Mouse (Mus musculus): ENCODE measurements around the gene Nek9. TPM values are rescaled to one million over a fixed set of nuclear protein-coding genes. Genes with fewer than 3 reads are reported as not detected.

Nek9 gene
- total and polyA plus RNA-seq, 2 experiments from 2014 or later = 8.5 to 23.2 TPM

DNA sequence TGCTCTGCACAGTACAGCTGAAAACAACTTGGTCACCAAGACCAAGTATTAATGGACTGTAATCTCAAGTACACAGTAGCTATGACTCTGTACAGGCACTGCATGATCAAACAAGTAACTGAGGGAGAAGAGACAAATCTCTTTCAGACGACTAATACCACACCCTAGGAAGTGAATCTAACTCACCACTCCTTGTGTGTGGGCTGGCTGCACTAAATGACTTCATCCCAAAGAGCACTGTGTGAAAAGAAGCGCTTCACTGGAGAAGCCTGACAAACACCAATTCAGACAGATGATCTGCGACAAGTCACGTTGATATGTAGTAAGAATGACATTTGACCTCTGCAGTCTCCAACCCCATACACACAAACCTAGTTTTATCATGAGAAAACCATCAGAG, 23.3 kb upstream of the Nek9 start:
- TF ChIP-seq CTCF (IDR thresholded peaks at IDR 0.05; ENCODE audit: low read depth) = no peak
- Histone ChIP-seq H3K4me2 (ENCODE audit: low read depth) (no peak overlapping the region), H3K4me1 (ENCODE audit: insufficient read depth) (no peaks in the 10 kb centered on the region), H3K36me3 (ENCODE audit: insufficient read depth) (no peaks in the 10 kb centered on the region), H3K9ac (no peak overlapping the region), H3K4me3 (ENCODE audit: low read depth, low read length) (no peak overlapping the region), H3K27ac (ENCODE audit: low read depth, low read length) (no peak overlapping the region), H3K9me3 (ENCODE audit: low read length) (no peaks in the 10 kb centered on the region), H3K27me3 (ENCODE audit: insufficient read depth, low read length) (no peaks in the 10 kb centered on the region)
- ATAC-seq = no peak
- no peak for DNase-seq
- WGBS = 87% methylated on average over 4 of the region's 4 CpGs

DNA sequence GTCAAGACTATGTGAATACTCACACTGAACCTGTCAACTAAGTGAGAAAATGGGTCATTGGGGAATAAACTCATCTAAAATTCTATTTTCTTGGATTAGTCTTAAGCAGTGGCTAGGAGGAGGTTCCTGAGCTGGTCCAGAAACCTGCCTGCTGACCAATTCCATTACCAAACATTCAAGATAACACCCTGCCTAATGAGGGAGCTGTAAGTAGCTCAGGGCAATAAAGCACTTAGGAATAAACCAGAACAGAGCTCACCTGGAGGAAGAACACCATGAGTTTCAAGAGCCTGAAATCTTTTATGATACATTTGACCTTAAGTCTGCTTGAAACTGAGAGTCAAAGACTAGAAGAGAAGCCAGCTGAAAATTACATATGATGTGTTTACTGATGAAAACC, 22.4 kb upstream of the Nek9 start:
- Histone ChIP-seq H3K27ac (ENCODE audit: low read depth, low read length) (no peak overlapping the region), H3K4me1 (ENCODE audit: insufficient read depth) (no peaks in the 10 kb centered on the region), H3K9ac (no peak overlapping the region), H3K4me3 (ENCODE audit: low read depth, low read length) (no peak overlapping the region), H3K27me3 (ENCODE audit: insufficient read depth, low read length) (no peaks in the 10 kb centered on the region), H3K36me3 (ENCODE audit: insufficient read depth) (no peaks in the 10 kb centered on the region), H3K4me2 (ENCODE audit: low read depth) (no peak overlapping the region), H3K9me3 (ENCODE audit: low read length) (no peaks in the 10 kb centered on the region)
- no peak for DNase-seq
- no peak for ATAC-seq
- TF ChIP-seq CTCF (IDR thresholded peaks at IDR 0.05; ENCODE audit: low read depth) = no peak

DNA sequence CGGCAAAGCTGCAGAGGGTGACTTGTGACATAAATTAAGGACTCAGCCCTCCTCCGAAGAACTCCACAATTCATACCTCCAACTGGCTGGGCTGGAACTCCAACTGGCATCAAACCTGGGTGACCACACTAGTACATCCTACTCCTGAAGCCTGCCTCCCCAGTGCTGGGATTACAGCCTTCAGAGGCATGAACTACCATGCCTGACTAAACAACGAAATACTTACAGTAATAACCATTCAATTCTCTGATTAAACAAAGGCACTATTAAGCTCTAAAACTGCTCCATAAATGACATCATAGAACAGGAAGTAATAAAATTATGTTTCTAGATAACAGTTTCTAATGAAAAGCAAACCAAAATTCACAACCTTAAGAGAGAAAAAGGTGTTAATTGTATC, 22.0 kb upstream of the Nek9 start:
- Histone ChIP-seq H3K27ac (ENCODE audit: low read depth, low read length) (no peak overlapping the region), H3K4me3 (ENCODE audit: low read depth, low read length) (no peak overlapping the region), H3K9me3 (ENCODE audit: low read length) (no peaks in the 10 kb centered on the region), H3K27me3 (ENCODE audit: insufficient read depth, low read length) (no peaks in the 10 kb centered on the region), H3K4me2 (ENCODE audit: low read depth) (no peak overlapping the region), H3K9ac (no peak overlapping the region), H3K36me3 (ENCODE audit: insufficient read depth) (no peaks in the 10 kb centered on the region), H3K4me1 (ENCODE audit: insufficient read depth) (no peaks in the 10 kb centered on the region)
- DNase-seq (no peak), ATAC-seq (no peak)
- TF ChIP-seq CTCF (IDR thresholded peaks at IDR 0.05; ENCODE audit: low read depth) = no peak
- WGBS = 89% methylated on average over 3 of the region's 3 CpGs

DNA sequence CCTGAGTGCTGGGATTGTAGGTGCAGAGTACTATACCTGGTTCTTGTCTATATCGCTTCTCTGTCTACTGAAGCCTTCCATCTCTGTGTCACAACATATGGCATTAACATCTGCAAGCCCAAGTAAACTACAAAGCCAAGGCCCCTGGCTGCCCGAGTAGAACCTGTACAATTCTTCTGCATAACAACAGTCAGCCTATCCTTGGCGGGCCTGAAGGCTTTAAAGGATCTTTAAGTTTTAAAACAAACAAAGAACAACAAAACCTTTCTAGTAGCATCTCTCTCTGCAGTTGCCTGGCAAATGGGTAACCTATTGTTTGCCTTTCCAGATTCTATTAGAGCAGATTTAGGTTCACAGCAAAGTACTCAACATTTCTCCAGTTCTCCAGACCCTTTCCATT, 14.9 kb upstream of the Nek9 start:
- peaks cover 4% of the 10 kb centered on the region for H3K36me3 ChIP-seq (ENCODE audit: insufficient read depth)
- 85% methylated on average over 3 of the region's 3 CpGs for WGBS
- no peak for TF ChIP-seq CTCF (IDR thresholded peaks at IDR 0.05; ENCODE audit: low read depth)
- no peak for DNase-seq
- no peaks in the 10 kb centered on the region for H3K4me1 ChIP-seq (ENCODE audit: insufficient read depth)
- no peaks in the 10 kb centered on the region for H3K27me3 ChIP-seq (ENCODE audit: insufficient read depth, low read length)
- H3K27ac ChIP-seq (ENCODE audit: low read depth, low read length) = no peak overlapping the region
- no peak overlapping the region for H3K4me2 ChIP-seq (ENCODE audit: low read depth)
- H3K4me3 ChIP-seq (ENCODE audit: low read depth, low read length) = no peak overlapping the region
- ATAC-seq = no peak
- no peak overlapping the region for H3K9ac ChIP-seq
- no peaks in the 10 kb centered on the region for H3K9me3 ChIP-seq (ENCODE audit: low read length)

DNA sequence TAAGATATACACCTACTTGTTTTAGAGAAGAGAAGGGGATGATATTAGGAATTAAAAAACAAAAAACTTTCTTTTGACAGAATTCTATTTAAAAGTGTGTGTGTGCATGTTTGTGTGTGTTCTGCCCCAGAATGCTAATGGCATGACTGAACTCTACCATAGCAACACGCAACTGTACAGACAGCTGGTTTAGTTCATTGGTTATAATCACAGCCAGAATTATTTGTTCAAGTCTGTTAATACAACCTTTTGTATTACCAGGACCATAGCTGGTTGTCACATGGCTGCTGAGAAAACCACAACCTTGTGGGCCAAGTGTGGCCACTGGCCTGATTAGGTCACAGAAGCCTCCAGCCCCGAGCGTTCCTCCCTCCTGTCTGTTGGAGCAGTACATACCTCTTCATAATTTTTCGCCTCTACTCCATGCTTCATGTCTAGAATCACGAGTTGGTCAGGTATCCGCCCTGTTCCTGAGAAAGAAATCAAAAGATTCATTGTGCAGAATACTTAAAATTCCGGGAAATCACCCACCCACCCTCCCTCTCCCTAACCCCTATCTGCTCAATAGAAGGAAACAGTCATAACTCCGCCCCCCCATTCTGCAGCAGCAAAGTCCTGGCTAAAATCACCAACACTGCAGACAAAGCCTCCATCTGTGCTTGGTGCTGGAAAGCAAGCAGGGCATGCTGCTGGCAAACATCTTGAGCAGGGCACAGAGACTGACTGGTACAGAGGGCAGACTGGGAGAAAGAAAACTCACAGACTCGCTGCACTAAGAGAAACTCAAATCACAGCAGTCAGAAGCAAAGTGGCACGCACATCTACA, 11.5 kb upstream of the Nek9 start:
- ATAC-seq = peak; percentile 90
- Histone ChIP-seq H3K36me3 (ENCODE audit: insufficient read depth) (peaks cover 13% of the 10 kb centered on the region), H3K4me3 (ENCODE audit: low read depth, low read length) (no peak overlapping the region), H3K27me3 (ENCODE audit: insufficient read depth, low read length) (no peaks in the 10 kb centered on the region), H3K4me2 (ENCODE audit: low read depth) (no peak overlapping the region), H3K9me3 (ENCODE audit: low read length) (no peaks in the 10 kb centered on the region), H3K27ac (ENCODE audit: low read depth, low read length) (peak overlapping the region; percentile 22), H3K4me1 (ENCODE audit: insufficient read depth) (no peaks in the 10 kb centered on the region), H3K9ac (no peak overlapping the region)
- TF ChIP-seq CTCF (IDR thresholded peaks at IDR 0.05; ENCODE audit: low read depth) = no peak
- WGBS = 31% methylated on average over 10 of the region's 10 CpGs
- peak; percentile 66 for DNase-seq

DNA sequence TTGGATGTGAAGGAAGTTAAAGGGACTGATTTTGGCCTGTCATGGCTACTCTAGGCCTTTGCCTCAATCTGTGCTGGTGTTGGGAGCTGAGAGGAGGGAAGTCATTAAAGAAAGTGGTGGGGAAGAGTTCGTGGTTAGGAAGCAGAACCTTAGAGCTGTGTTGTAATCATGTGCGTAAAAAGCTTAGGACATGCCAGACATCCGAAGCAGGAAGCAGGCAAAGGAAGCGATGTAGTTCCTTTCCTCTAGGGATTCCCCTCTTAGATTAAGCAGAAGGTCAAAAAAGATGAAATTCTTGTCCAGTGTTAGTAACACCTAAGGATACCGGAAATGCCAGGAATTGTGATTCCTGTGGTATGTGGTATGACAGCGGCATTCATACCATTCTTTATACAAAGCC, 9.2 kb upstream of the Nek9 start:
- Histone ChIP-seq H3K36me3 (ENCODE audit: insufficient read depth) (peaks cover 18% of the 10 kb centered on the region), H3K4me1 (ENCODE audit: insufficient read depth) (no peaks in the 10 kb centered on the region), H3K27me3 (ENCODE audit: insufficient read depth, low read length) (no peaks in the 10 kb centered on the region), H3K4me2 (ENCODE audit: low read depth) (no peak overlapping the region), H3K27ac (ENCODE audit: low read depth, low read length) (no peak overlapping the region), H3K4me3 (ENCODE audit: low read depth, low read length) (no peak overlapping the region), H3K9ac (no peak overlapping the region), H3K9me3 (ENCODE audit: low read length) (no peaks in the 10 kb centered on the region)
- no peak for ATAC-seq
- no peak for DNase-seq
- WGBS = 86% methylated on average over 6 of the region's 6 CpGs
- no peak for TF ChIP-seq CTCF (IDR thresholded peaks at IDR 0.05; ENCODE audit: low read depth)

DNA sequence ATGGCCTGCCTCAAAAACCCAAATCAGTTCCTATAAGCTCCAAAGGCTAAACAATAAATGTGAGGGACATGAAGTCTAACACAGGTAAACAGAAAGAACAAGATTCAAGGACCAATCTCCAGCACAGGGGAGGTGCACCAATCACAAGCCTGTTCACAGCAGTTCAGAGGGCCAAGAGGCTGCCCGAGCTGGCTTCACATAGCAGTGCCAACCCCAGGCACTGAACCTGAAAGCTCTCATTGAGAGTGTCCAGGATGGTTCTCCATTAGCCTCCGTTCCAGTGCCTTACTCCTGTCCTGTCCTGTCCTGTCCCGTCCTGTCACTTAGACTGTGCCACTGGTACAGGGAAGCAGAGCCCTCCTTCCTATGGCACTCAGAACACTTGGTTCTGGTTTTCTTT, 8.0 kb upstream of the Nek9 start:
- ATAC-seq = no peak
- H3K27ac ChIP-seq (ENCODE audit: low read depth, low read length) = no peak overlapping the region
- 74% methylated on average over 3 of the region's 3 CpGs for WGBS
- DNase-seq = no peak
- H3K4me1 ChIP-seq (ENCODE audit: insufficient read depth) = no peaks in the 10 kb centered on the region
- H3K4me2 ChIP-seq (ENCODE audit: low read depth) = no peak overlapping the region
- no peak for TF ChIP-seq CTCF (IDR thresholded peaks at IDR 0.05; ENCODE audit: low read depth)
- H3K9ac ChIP-seq = no peak overlapping the region
- peaks cover 16% of the 10 kb centered on the region for H3K36me3 ChIP-seq (ENCODE audit: insufficient read depth)
- no peaks in the 10 kb centered on the region for H3K9me3 ChIP-seq (ENCODE audit: low read length)
- H3K4me3 ChIP-seq (ENCODE audit: low read depth, low read length) = no peak overlapping the region
- no peaks in the 10 kb centered on the region for H3K27me3 ChIP-seq (ENCODE audit: insufficient read depth, low read length)
